Mouse (Mus musculus): ENCODE data around the gene Cct4.

DNA sequence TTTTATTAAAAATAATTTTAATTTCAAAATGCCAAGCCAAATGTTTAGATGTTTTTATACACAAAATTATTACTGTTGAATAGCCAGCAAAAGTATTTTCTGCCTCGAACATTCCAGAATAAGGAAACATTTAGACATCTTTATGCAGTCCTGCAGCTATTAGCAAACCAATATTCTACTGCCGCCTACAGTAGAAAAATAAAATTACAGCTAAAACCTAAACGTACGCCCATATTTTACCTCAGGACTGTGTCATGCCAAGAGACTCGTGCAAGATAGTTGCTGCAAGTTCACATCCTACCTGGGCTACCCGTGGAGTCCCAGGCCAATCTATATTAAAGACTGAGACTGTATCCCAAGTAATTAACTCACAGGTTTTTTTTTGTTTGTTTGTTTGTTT, 20.8 kb upstream of the Cct4 start:
- no peak for TF ChIP-seq CTCF (IDR thresholded peaks at IDR 0.05; ENCODE audit: borderline replicate concordance, control insufficient read depth, extremely low read depth, insufficient read depth, low read length, poor library complexity)
- TF ChIP-seq POLR2A (IDR thresholded peaks at IDR 0.05; ENCODE audit: control insufficient read depth, extremely low read depth, insufficient read depth, low read length, poor library complexity), result no peak
